Mouse (Mus musculus): ENCODE results near the gene Dusp1. TPM values are rescaled to one million over a fixed set of nuclear protein-coding genes. Genes with fewer than 3 reads are reported as not detected.

The Dusp1 gene
- polyA plus RNA-seq, 1 experiment from 2014 or later, result 27.7 TPM

DNA sequence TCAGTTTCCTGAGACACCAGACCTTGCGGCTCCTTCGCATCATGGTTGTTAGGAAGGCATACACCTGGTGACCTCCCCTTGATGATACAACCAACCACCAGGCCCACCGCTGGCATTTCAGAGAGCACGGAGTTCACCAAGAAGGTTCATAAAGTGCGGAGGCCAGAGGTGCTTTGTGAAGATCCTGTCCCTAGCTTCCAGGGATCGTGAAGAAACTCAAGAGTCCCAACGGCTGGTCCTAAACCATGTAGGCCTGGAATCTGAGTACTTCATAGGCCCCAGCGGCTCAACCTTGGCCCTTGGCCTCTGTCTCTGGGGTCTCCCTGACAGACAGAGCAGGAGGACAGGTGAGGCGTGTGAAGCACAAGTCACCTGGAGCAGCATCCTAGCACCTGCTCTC is 34.6 kb downstream of the Dusp1 start:
- Histone ChIP-seq H3K36me3 (ENCODE audit: control insufficient read depth, insufficient read depth, low read length) (no peaks in the 10 kb centered on the region), H3K4me3 (ENCODE audit: low read depth, low read length) (no peak overlapping the region), H3K9ac (ENCODE audit: low read length) (no peak overlapping the region), H3K4me2 (replicated peaks; ENCODE audit: low read depth) (no peak overlapping the region), H3K27ac (replicated peaks) (no peak overlapping the region), H3K9me3 (ENCODE audit: control insufficient read depth, low read length) (no peaks in the 10 kb centered on the region), H3K27me3 (ENCODE audit: control insufficient read depth, insufficient read depth, low read length) (no peaks in the 10 kb centered on the region), H3K4me1 (replicated peaks; ENCODE audit: control insufficient read depth, insufficient read depth) (no peaks in the 10 kb centered on the region)
- no peak for TF ChIP-seq CTCF (IDR thresholded peaks at IDR 0.05; ENCODE audit: low read depth)
- no peak for TF ChIP-seq EP300 (optimal IDR thresholded peaks at IDR 0.05)
- 97% methylated on average over 9 of the region's 9 CpGs for WGBS
- DNase-seq (ENCODE audit: low spot score) (no peak), ATAC-seq (ENCODE audit: low FRiP score, low TSS enrichment) (no peak)

DNA sequence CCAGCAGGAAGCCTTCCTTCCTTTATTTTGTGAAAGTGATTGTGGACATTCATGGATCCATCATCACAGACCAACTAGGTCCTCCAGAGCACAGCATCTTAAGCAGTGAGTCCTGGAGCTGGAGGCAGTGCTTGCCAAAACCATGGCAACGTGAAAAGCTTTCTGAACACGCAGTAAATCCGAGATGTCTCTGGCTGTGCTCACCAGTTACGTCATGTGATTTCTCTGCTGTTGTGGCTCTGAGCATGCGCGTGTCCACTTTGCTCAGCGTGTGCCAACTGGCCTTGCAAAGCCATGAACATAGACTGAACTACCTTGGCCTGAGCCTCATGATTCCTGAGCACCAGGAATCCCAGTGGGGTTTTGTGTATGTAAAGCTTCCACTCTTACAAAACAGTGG is 36.6 kb downstream of the Dusp1 start:
- TF ChIP-seq EP300 (optimal IDR thresholded peaks at IDR 0.05) (no peak), CTCF (IDR thresholded peaks at IDR 0.05; ENCODE audit: low read depth) (no peak)

DNA sequence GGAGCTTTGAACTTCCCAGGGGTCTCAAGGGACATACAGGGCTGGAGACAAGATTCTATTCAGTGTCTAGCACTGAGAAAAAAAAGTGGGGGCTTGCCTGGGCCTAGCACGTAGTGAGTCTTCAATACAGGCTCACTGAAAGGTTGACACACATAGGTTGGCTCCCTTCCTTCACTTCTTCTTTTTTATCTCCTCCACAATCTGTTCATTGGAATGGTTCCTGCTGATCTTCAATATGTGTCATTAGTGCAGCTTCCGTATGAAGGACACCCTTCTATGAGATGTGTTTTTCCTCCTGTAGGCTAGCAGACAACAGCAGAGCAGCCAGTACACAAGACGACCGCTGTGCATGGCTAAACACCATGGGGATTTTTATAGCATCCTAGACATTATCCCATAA is 37.1 kb downstream of the Dusp1 start:
- H3K27me3 ChIP-seq (ENCODE audit: control insufficient read depth, insufficient read depth, low read length), result no peaks in the 10 kb centered on the region
- H3K4me3 ChIP-seq (ENCODE audit: low read depth, low read length), result no peak overlapping the region
- no peak overlapping the region for H3K4me2 ChIP-seq (replicated peaks; ENCODE audit: low read depth)
- TF ChIP-seq CTCF (IDR thresholded peaks at IDR 0.05; ENCODE audit: low read depth), result no peak
- TF ChIP-seq EP300 (optimal IDR thresholded peaks at IDR 0.05), result no peak
- DNase-seq (ENCODE audit: low spot score), result no peak
- no peak for ATAC-seq (ENCODE audit: low FRiP score, low TSS enrichment)
- no peaks in the 10 kb centered on the region for H3K36me3 ChIP-seq (ENCODE audit: control insufficient read depth, insufficient read depth, low read length)
- H3K9ac ChIP-seq (ENCODE audit: low read length), result no peak overlapping the region
- no peak overlapping the region for H3K27ac ChIP-seq (replicated peaks)
- no peaks in the 10 kb centered on the region for H3K9me3 ChIP-seq (ENCODE audit: control insufficient read depth, low read length)
- 86% methylated on average over 4 of the region's 4 CpGs for WGBS
- no peaks in the 10 kb centered on the region for H3K4me1 ChIP-seq (replicated peaks; ENCODE audit: control insufficient read depth, insufficient read depth)

More for the DNA sequence above, 36.6 kb downstream of the Dusp1 start:
- Histone ChIP-seq H3K27ac (replicated peaks) (no peak overlapping the region), H3K4me2 (replicated peaks; ENCODE audit: low read depth) (no peak overlapping the region), H3K4me3 (ENCODE audit: low read depth, low read length) (no peak overlapping the region), H3K9ac (ENCODE audit: low read length) (no peak overlapping the region), H3K9me3 (ENCODE audit: control insufficient read depth, low read length) (no peaks in the 10 kb centered on the region), H3K27me3 (ENCODE audit: control insufficient read depth, insufficient read depth, low read length) (no peaks in the 10 kb centered on the region), H3K4me1 (replicated peaks; ENCODE audit: control insufficient read depth, insufficient read depth) (no peaks in the 10 kb centered on the region), H3K36me3 (ENCODE audit: control insufficient read depth, insufficient read depth, low read length) (no peaks in the 10 kb centered on the region)
- 67% methylated on average over 7 of the region's 7 CpGs for WGBS
- no peak for ATAC-seq (ENCODE audit: low FRiP score, low TSS enrichment)
- no peak for DNase-seq (ENCODE audit: low spot score)

DNA sequence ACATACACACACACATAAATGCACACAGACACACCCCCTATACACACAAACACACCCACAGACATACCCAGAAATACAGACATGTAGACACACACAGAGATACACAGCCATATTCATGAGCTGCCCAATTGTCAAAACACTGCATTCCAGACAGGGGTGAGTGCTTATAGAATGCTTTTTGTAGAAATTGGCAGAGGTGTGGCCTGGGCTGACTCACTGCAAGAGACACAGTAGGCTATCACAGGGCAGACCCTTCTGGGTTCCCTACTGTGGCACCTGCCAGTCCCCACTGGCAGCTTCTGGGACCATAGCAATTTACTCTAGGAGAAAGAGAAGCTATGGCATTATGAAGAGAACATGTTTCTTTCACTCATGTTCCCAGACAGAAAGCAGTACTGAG is 37.6 kb downstream of the Dusp1 start:
- H3K4me2 ChIP-seq (replicated peaks; ENCODE audit: low read depth), result no peak overlapping the region
- no peak for DNase-seq (ENCODE audit: low spot score)
- H3K36me3 ChIP-seq (ENCODE audit: control insufficient read depth, insufficient read depth, low read length), result no peaks in the 10 kb centered on the region
- TF ChIP-seq EP300 (optimal IDR thresholded peaks at IDR 0.05), result no peak
- no peak for TF ChIP-seq CTCF (IDR thresholded peaks at IDR 0.05; ENCODE audit: low read depth)
- no peaks in the 10 kb centered on the region for H3K27me3 ChIP-seq (ENCODE audit: control insufficient read depth, insufficient read depth, low read length)
- 0 out of 2 replicates have a peak, but pooled peaks have one; percentile 35 for ATAC-seq (ENCODE audit: low FRiP score, low TSS enrichment)
- H3K4me1 ChIP-seq (replicated peaks; ENCODE audit: control insufficient read depth, insufficient read depth), result no peaks in the 10 kb centered on the region
- no peak overlapping the region for H3K4me3 ChIP-seq (ENCODE audit: low read depth, low read length)
- H3K9me3 ChIP-seq (ENCODE audit: control insufficient read depth, low read length), result no peaks in the 10 kb centered on the region
- H3K27ac ChIP-seq (replicated peaks), result no peak overlapping the region
- H3K9ac ChIP-seq (ENCODE audit: low read length), result no peak overlapping the region

DNA sequence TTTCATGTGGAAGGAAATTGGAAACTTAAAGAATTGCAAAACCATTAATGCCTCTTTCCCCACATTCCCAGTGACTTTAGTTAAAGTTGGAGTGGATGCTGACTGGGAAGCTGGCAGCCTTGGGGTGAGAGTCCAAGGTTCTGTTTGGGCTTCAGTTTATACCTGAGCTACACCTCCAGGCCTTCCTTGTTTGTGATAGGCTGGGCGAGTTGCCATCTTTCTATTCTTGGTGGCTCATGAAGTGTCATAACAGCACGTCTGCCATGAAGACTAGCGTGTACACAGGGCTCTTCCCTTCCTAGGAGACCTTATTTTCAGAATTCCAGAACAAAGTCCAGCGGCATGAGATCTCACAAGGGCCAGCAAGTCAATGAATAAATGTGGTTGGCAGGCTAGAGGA is 39.2 kb downstream of the Dusp1 start:
- Histone ChIP-seq H3K9me3 (ENCODE audit: control insufficient read depth, low read length) (no peaks in the 10 kb centered on the region), H3K4me2 (replicated peaks; ENCODE audit: low read depth) (no peak overlapping the region), H3K9ac (ENCODE audit: low read length) (no peak overlapping the region), H3K27ac (replicated peaks) (no peak overlapping the region), H3K27me3 (ENCODE audit: control insufficient read depth, insufficient read depth, low read length) (no peaks in the 10 kb centered on the region), H3K4me3 (ENCODE audit: low read depth, low read length) (no peak overlapping the region), H3K4me1 (replicated peaks; ENCODE audit: control insufficient read depth, insufficient read depth) (no peaks in the 10 kb centered on the region), H3K36me3 (ENCODE audit: control insufficient read depth, insufficient read depth, low read length) (no peaks in the 10 kb centered on the region)
- WGBS, result 46% methylated on average over 4 of the region's 4 CpGs
- no peak for DNase-seq (ENCODE audit: low spot score)
- no peak for TF ChIP-seq EP300 (optimal IDR thresholded peaks at IDR 0.05)
- no peak for TF ChIP-seq CTCF (IDR thresholded peaks at IDR 0.05; ENCODE audit: low read depth)
- ATAC-seq (ENCODE audit: low FRiP score, low TSS enrichment), result 0 out of 2 replicates have a peak, but pooled peaks have one; percentile 63

DNA sequence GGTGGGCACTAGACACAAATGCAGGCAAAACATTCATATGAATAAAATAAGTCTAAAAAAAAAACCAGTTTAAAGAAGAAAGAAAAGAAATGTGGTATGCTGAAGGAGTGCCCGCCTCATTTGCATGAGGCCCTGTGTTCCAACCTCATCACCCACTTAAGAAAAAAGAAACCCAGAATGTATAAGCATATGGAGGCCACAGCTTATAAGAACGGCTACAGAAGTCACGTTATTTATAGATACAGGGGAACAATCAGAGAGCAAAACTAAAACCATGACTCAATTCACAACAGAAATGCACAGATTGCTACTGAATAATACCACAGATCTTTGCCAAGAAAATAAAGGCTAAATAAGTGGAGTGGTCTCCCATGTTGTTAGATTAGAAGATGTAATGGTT is 43.6 kb downstream of the Dusp1 start:
- DNase-seq (ENCODE audit: low spot score) (no peak), ATAC-seq (ENCODE audit: low FRiP score, low TSS enrichment) (no peak)
- Histone ChIP-seq H3K4me3 (ENCODE audit: low read depth, low read length) (no peak overlapping the region), H3K9ac (ENCODE audit: low read length) (no peak overlapping the region), H3K27ac (replicated peaks) (no peak overlapping the region), H3K4me1 (replicated peaks; ENCODE audit: control insufficient read depth, insufficient read depth) (no peaks in the 10 kb centered on the region), H3K36me3 (ENCODE audit: control insufficient read depth, insufficient read depth, low read length) (no peaks in the 10 kb centered on the region), H3K27me3 (ENCODE audit: control insufficient read depth, insufficient read depth, low read length) (no peaks in the 10 kb centered on the region), H3K4me2 (replicated peaks; ENCODE audit: low read depth) (no peak overlapping the region), H3K9me3 (ENCODE audit: control insufficient read depth, low read length) (no peaks in the 10 kb centered on the region)
- 76% methylated on average over 3 of the region's 3 CpGs for WGBS
- TF ChIP-seq EP300 (optimal IDR thresholded peaks at IDR 0.05) (no peak), CTCF (IDR thresholded peaks at IDR 0.05; ENCODE audit: low read depth) (no peak)

Measured in stomach, postnatal 0 days (tissue).